Mouse (Mus musculus) WW6 (cell line): ENCODE data around the gene Psmb5.
"Not testable (repeated sequence)": the region's sequence is repeated elsewhere in the genome, so short reads cannot be mapped to it uniquely, and the experiment has no call there.

Source experiments
- DNase-seq: peaks from one replicate; pipeline ENCODE4 v3.0.0-alpha.2; 2013; ENCODE audit warnings: low read depth, low spot score

The Psmb5 gene

DNA sequence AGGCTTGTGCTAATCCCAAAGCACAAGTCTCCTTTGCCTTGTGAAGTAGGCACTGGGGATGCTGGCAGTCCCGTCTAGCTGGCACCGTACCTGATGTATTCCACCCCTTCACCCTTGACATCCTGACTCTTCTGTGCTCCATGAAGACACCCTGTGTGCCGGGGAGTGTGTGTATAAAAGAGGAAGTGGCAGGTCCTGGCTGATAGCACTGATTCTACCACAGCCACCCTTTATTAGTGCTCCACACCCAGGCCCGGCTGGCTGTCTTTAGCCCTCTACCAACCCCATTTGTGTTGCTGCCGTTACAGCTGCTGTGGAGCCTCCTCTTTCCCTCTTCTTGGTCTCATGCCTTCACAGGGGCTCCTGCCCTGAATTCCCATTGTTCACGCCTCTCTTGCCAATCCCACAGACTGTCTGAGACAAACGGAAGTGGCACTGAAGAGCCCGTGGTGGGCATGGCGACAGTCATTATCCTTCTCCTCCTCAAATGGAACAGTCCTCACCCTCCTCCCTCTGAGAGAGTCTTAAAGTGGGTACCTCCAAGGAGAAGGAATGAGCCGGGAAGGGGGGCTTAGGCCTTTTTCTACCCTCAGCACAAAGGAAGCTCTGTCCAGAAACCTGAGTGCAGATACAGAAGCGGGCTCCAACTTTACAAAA lies 12.9 kb upstream of the Psmb5 start:
- DNase-seq, result no peak

DNA sequence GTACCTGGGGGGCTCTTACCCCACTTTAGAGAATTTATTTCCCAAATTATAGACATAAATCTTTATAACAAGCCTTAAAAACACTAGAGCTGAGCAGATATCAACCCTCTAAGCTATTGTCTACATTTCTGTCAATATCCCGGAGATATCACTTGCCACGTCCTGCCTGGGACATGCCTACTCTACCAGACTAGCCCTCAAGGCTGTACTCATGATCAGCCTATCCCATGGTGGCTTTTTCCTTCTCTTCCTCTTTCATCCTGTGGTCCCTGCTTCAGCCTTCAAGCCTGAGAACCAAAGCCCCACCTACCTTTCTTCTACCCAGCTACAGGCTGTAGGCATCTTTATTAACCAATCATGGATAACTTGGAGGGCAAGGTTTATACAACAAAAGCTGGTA lies 12.0 kb upstream of the Psmb5 start:
- DNase-seq, result no peak

DNA sequence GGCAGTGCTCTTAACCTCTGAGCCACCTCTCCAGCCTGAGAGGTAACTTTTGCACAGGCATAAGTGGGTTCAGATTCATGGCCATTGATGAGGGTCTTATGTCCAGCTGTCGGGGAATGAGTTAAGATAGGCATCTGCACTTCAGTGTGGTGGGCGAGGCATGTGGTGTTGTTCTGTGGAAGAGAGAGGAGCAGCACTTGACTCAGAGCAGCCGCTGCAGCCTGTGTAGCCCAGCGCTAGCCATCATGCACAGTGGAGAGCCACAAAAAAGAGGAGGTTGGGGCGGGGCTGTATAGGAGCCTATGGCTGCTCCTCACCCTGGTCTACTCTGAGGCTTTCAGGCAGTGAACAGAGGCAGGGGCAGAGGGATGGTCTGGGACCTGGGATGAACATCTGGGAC lies 10.3 kb upstream of the Psmb5 start:
- DNase-seq, result no peak

DNA sequence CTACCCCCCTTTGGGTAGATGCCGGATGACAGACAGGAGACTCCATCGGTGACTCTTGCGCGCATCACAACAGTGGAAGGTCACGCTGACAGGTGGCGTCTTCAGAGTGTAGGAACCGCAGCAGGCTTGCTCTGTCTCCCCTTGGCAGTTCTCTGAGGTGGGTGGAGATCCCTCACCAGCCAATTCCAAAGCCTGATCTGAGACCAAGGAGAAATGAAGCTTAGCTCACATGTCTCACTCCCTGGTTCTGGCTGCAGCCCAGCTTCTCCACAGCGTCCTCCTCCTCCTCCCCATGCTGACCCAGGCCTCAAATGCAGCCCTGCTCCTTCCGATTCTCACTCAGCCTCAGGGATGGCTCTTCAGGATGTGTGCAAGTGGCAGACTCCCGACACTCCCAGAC lies 7.2 kb upstream of the Psmb5 start:
- DNase-seq, result no peak

DNA sequence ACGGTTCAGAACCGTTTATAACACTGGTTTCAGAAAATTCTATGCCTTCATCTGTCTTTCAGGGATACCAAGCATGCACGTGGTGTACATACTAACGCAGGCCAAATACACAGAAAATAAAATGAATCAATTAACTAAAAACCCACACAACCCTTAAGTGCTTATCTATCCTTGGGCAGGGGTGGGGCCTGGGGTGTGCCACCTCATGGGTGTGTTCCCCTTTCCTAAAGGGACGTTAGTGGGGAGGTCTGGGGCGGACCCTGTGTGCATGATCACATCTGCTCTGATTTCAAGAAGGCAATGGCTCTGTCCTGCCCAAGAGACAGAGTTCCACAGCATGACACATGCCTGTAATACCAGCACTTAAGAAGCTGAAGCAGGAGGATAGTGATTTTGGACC lies 5.5 kb upstream of the Psmb5 start:
- no peak for DNase-seq

DNA sequence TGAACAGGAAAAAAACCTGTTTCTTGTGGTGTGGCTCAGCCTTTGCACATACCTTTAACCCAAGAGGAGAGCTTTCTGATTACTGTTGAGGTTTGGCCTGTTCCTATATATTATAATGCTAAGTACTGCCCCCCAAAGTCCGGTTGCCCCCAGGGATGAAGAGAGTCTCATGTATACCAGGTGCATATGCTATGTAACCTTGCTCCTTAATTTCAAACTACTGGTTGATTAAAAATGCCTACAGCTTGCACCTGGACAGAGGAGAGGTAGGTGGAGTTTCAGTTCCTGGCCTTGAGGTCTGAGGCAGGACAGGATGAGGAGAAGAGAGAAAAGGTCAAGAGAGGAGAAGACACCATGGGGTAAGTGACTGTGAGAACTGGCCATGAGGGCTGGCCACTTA lies 3.3 kb upstream of the Psmb5 start, which contains the start of gene Psmb11:
Gene Psmb11 (plus strand): TSS at position 301 of the 400 bp plus-strand sequence.
- DNase-seq, result no peak

DNA sequence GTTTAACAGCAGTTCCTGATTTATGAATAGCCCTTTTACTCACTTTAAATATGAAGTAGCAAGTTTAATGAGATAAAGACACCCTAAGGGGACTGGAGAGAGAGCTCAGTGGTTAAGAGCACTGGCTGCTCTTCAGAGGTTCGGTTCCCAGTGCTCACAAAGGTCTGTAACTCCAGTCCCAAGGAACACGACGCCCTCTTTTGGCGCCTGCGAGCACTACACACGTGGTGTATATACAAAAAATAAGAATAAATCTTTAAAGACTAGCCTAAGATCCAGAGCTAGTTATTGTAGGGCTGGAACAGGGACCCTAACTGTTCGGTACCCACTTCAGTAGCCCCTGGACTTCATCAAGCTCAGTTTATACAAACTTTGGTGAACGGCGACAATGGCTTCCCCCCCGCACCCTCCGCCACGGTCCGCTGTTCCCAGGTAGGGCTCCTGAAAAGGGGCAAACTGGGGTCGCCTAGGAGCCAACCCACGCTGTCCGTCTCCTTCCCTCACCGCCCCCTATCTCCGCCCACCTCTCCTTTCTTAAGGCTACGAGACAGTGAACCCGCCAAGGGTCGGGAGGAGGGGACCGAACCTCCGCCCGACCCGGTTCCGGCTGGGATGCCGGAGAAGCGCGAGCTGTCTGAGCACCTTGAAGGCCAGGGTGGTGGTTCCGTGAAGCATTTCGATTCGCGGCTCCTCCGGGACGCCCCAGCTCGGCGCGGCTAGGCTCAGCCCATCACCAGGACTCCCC lies 498 bp downstream of the Psmb5 start:
- DNase-seq, result no peak

DNA sequence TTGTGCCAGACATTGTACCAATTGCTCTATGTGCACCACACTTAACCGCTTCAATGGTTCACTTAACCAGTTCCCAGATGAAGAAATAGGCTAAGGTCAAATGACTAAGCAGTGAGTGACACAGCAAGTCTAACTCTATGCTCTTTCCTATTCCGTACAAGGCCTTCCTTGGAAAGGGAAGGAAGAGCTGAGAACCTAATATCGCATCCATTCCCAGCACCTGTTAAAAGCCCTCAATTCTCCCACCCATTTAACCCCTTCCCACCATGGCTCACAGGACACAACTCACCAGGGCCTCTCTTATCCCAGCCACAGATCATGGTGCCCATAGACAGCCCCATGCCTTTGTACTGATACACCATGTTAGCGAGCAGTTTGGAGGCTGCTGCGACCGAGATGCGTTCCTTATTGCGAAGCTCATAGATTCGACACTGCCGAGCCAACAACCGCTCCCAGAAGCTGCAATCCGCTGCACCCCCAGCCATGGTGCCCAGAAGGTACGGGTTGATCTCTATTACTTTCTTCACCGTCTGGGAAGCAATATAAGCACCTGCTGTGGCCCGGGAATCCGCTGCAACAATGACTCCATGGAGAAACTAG lies 1.5 kb downstream of the Psmb5 start:
- DNase-seq, result no peak

DNA sequence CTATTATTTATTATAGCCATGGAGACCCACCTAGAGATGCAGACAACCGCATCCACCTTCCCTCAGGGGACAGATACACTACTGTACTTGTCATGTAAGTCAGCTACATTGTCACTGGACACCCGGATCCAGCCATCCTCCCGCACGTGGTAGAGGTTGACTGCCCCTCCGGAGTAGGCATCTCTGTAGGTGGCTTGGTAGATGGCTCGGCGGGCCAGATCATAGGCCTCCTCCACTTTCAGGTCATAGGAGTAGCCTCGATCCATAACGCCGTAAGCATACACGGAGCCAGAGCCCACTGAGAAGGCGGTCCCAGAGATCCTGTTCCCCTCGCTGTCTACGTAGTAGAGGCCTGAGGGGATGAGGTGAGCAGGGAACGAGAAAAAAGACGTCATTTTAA lies 3.7 kb downstream of the Psmb5 start:
- DNase-seq, result not testable (repeated sequence)

DNA sequence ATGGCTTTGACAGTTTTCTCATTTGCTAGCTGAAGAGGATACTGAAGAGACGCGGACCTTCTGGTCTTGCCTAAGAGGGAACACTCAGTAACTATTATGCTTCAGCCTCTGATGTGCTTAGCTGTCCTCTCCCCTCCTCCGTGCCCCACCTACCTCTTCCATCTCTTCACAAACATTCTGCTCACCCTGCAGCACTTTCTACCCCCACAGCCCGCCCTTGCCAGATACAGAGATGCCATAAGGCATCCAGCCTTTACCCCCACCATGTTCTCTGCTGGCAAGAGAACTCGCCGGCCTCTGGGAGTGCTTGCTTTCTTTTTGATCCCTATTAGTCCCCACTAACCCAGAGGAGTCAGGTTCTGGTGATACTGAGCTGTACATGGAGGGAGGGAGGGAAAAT lies 7.2 kb downstream of the Psmb5 start:
- no peak for DNase-seq

DNA sequence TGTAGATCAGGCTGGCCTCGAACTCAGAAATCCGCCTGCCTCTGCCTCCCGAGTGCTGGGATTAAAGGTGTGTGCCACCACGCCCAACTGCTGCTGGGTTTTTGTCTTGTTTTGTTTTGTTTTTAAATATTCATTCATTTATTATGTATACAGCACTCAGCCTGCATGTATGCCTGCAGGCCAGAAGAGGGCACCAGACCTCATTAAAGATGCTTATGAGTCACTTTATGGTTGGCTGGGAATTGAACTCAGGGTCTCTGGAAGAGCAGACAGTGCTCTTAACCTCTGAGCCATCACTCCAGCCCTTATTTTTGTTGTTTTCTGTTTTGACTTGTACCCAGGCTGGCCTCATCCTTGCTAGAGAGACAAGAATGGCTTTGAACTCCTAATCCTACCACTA lies 7.9 kb downstream of the Psmb5 start:
- DNase-seq, result no peak

DNA sequence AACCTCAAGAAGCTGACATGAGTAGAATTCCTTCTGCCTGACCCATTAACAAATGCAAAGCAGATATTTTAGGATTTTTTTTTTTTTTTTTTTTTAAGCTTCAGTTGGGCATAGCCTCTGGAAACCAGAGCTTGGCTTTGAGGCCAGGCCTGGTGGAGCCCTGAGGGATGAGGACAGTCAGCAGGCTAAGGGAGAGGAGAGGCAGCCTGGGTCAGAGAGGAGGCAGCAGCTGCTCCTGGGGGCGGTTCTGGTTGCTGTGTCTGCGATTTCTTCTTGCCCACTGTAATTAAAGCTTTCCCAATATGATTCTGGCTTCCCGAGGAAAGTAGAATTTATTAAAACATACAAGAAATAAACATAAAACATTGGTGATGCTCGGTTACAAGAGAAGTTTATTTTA lies 8.6 kb downstream of the Psmb5 start:
- no peak for DNase-seq

DNA sequence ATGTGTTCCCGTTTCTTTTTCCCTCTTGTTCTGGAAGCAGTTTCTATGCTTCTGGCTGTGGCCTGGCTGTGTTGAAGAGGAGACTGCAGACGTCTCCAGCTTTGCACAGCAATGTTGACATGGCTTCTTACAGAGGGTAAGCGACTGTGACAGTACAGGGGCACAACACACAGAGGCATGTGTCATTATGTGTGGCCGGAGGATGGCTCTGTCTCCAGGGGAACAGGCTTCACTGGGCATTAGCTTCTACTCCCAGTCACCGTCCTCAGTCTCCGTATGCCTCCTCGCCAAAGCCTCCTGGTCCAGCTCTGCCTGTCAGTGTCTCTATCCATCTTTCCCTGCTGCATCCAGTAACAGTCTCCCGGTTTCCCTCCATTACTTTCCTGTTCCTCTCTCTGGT lies 10.6 kb downstream of the Psmb5 start:
- no peak for DNase-seq

DNA sequence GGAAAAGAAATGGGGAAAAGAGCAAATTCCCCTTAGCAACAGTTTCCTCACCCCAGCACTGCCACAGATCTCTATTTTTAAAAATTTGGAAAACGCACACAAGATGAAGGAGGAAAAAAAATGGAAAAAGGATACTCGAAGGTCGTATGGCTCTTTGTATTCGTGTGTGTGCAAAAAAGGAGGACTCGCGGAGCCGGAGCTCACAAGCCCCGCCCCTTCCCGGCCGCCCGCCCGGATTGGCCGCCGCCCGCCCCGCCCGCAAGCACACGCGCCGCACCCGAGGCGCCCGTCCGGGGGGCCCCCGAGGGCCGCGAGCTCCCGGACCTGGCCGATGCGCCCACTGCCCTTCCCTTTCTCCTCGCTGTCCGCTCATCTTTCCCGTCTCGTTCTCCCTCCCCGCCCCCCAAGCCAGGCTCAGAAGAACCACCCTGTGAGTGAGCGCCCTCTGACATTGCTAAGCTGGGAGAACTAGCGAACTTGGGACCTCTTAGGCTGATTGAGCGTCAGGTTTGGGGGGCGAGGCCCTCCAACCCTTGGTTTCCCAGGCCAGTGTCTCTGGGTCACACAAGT lies 12.0 kb downstream of the Psmb5 start, which contains the start of gene 4931414P19Rik:
Gene 4931414P19Rik (minus strand): TSS at position 242 of the 570 bp plus-strand sequence.
- no peak for DNase-seq

DNA sequence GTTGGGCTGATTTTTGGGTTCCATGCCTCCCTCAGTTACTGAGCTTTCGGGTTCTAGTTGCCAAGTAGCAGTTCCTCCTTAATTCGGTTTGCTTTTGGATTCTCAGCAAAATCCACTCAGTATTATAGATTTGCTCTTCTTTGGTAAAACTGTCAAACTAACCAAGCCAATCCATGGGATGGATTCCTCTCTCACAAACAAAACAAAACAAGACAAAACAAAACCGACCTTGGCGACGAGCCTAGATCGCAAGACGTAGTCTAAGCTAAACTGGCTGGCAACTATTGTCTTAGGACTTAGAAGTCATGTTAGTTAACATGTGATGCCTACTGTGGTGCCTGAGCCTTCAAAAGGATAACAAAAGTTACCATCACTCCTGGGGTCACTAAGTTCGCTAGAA lies 14.1 kb downstream of the Psmb5 start:
- no peak for DNase-seq

DNA sequence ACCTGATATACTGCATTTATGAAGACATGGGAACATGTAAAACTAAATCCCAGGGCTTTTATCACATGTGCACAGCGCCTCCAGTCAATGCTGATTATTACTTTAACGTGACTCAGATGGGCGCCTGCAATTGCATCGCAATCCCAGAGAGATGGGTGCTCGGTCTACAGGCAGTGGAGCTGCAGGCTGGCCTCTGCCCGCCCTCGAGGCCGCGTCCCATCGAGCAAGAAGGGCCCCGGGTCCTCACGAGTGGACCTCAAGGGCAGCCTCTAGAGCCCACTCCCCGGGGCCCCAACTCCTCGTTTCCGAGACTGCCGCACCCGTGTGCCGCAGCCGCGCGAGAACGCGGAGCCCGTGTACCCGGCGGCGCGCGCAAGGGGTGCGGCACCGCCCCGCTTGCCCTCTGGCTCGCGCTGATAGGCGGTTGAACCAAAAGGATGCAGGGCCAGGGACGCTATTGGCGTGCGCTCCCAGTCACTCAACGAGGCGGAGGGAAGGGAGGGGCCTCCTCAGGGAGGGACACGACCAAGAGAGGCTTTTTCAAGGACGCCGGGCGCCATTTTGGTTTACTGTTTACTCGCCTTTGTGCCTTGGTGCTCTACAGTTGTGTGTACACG lies 14.7 kb downstream of the Psmb5 start:
- DNase-seq, result peak; percentile 94

DNA sequence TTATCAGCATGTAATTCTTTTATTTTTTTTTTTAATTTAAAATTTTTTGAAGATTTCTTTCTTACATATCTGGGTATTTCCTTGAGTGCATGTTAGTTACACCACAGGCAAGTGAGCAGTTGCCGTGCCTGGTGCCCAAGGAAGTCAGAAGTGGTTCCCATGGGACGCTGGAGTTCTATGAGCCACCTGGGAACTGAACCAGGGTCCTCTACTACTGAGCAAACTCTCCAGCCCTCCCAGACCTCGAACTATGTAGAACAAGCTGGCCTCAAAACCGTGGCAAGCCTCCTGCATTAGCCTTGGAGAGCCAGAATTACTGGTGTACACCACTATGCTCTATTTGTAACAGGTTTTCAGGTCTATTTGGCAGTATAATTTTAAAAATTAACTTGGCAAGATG lies 15.2 kb downstream of the Psmb5 start:
- DNase-seq, result no peak

DNA sequence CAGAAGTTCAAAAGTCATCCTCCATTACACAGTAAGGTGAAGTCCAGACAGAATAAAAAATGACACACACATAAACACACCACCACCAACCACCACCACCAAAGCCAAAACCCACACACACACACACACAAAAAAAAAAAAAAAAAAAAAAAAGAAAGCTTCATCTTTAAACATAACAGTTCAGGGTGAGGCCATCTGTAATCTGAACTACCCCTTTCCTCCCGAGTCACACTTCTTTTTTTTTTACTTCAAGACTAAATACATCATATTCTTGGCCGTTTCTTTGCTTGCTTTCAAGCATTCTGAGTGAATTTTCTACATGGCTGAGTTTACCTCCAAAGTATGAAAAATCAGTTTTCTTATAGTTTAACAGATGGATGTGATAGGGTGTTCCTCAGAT lies 16.2 kb downstream of the Psmb5 start:
- DNase-seq, result no peak

DNA sequence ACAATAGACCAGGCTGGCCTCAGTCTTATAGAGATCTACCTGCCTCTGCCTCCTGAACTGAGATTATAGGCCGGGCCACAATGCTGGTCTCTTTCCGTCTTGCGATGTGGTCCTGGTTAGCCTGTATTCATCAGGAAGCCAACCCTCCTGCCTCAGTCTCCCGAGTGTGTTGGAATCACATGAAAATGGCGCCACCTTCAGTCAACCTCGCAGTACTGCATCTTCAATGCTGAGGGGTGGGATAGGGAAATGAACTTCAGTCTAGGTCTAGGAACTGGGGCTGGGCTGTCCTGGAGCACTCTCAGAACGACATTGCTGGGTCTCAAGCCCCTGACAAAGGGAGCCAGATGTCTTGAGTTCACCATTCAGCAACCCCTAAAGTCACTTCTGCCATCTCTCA lies 20.7 kb downstream of the Psmb5 start:
- no peak for DNase-seq

DNA sequence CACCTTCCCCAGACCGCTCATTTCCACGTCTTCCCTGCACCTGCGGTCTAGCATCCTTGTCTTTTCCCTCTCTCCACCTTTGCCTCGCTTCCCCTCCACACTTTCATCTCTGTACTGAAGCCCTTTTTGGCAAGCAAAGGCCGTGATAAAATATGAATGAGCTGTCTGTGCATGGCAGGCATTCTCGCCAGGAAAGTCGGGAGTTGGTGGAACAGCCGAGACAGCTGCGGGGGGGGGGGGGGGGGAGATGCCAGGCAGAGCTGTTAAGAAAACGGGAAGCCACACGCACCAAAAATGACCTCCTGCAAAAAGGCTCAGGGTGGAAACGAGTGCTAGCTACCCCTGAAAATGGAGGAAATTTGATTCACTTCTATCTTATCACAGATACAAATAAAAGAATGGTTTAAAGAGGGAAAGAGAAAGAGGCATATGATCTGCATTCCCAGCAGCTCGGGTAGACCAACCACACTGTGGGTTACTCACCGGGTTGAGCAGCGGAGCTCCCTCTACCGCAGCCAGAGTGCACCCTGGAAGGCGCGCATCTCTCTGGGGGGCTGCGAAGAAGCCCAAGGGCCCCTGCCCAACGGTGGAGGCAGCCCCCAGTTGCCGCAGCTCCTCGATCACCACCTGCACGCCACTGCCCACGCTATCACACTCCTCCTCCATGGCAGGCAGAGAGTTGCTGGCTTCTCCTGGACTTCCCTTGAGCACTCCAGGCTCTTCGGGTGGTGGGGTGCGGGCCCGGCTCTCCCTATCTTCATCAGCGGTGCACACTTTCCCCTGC lies 23.0 kb downstream of the Psmb5 start:
- no peak for DNase-seq

DNA sequence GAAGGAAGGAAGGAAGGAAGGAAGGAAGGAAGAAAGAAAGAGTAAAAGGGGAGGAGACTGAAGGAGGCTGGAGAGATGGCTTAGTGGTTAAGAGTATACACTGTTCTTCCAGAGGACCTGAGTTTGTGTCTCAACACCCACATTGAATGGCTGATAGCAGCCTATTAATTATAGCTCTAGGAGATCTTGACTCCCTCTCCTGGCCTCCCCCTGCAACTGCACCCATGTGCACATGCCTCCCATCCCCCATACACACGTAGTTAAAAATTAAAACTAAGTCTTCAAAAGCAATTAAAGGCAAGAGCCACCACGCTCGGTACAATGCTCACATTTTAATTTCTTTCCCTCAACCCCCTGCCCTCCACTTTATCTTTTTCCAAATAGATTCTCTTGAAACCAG lies 23.8 kb downstream of the Psmb5 start:
- no peak for DNase-seq
